Mouse (Mus musculus) central nervous system, embryonic 14 days (tissue): Measurements from ENCODE around the gene Dock2. TPM values are rescaled to one million over a fixed set of nuclear protein-coding genes. Genes with fewer than 3 reads are reported as not detected.

Source experiments
- polyA plus RNA-seq: library from polyadenylated mRNA; depleted of rRNA; stranded (reverse); fragments of >200 nt; gene quantifications from 2 replicates; pipeline ENCODE4 v1.2.3, GENCODE M21; 2012; rRNA removed

Dock2 gene
- 0.61 and 0.68 TPM in 2 replicates for polyA plus RNA-seq

DNA sequence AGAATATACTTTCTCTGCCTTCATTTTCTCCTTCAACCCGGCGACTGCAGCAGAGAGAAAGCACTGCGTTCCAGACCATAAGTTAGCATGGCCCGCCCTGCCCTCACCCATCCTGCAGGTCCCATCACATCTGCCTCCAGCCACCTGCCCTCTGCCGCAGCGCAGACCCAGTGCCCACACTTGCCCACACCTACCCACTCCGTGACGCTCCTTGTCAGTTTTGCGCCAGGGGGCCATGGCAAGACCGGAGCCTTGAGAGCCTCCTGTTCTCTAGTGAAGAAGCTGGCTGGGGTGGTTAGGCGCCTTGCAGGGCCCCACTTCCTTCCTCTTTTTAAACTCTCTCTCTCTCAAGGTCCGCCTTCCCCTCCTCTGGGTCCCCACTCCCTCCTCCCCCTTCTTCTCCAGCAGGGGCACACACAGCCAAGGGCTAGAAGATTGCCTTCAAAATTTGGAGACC, at the start of gene Dock2:
TSS of gene Dock2 (minus strand) at position 306 of the 457 bp plus-strand sequence.

GRCm38 (mm10) chr11:34314534-34315379, 468.9 kb downstream of the Dock2 start, which contains the start of gene Fam196b:
Gene Fam196b (plus strand): TSS chr11:34314822.

DNA sequence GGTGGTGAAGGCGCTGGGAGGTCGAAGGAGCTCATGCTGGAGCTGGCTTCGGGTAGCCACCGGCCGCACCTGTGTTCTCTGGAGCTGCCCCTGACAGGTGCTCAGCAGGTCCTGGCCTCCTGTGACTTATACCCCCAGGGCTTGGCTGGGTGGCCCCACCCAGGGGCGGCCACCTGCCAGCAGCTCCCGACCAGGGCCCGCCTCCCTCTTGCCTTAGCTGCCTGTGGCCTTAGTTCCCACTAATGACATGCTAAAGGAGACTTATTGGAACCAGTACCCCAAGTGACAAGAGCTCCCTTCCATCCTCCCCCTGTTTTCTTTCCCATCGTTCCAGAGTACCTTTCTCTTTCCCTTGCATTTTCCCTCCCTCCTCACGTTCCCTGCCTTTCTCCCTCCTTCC, 575.7 kb downstream of the Dock2 start, which contains the start of gene Foxi1:
TSS of gene Foxi1 (minus strand) at position 101 of the 400 bp plus-strand sequence.

Other genes starting within 250 kb of the Dock2 start
- gene Spdl1, start 49.7 kb upstream of the Dock2 start, polyA plus RNA-seq: 7.6 and 9.1 TPM in 2 replicates